Mouse (Mus musculus): ENCODE measurements around the gene Ces4a. TPM values are rescaled to one million over a fixed set of nuclear protein-coding genes. Genes with fewer than 3 reads are reported as not detected.

Ces4a gene
- total RNA-seq (2023; ENCODE audit: inconsistent age), result not detected in 4 replicates

DNA sequence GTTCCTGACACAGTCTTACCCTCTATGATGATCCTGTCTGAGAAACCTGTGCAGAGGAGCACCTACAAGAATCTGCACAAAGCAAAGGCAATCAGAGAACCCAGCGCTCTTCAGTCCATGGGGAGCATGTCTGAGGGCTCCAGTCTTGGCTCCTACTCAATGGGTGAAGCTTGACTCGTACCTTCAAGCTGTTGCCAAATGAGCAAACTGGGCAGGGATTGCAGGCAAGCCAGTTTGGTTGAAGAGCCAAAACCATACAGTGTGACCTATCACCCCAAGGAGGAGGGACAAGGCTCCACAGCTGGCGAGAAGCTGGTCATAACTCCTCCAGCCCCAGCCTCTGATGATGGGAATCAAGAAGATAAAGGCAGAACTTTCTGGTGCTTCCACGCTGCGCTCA is at the start of gene Ces4a:
TSS of gene Ces4a (plus strand) at position 292 of the 400 bp plus-strand sequence.

DNA sequence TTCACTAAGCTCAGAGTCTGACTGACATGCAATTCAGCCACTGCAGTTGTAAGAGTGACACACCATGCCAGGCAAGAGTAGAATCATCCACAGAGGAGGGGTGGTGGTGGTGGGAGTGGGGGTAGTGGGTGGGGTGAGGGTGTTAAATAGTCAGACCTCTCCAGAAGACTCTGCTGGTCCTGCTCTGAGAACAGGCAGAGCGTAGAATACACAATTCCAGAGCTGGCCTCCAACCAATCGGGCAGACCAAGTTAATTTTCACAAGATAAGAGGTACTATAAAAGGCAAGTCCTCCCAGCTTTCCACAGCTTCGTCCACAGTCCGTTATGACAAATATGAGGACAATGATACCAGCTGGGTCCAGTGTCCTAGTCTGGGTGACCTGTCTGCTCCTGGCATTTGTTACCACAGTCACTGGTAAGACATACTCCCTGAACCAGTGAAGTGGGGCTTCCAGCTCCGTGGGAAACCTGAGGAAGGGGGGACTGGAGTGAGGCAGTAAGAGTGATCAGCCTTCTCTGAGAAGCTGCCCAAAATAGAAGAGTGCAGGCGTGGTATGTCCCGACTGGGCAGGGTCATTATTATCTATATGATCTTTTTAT is 48.0 kb upstream of the Ces4a start, which contains the start of gene Ces3b:
TSS of gene Ces3b (plus strand) at position 305 of the 602 bp plus-strand sequence.

DNA sequence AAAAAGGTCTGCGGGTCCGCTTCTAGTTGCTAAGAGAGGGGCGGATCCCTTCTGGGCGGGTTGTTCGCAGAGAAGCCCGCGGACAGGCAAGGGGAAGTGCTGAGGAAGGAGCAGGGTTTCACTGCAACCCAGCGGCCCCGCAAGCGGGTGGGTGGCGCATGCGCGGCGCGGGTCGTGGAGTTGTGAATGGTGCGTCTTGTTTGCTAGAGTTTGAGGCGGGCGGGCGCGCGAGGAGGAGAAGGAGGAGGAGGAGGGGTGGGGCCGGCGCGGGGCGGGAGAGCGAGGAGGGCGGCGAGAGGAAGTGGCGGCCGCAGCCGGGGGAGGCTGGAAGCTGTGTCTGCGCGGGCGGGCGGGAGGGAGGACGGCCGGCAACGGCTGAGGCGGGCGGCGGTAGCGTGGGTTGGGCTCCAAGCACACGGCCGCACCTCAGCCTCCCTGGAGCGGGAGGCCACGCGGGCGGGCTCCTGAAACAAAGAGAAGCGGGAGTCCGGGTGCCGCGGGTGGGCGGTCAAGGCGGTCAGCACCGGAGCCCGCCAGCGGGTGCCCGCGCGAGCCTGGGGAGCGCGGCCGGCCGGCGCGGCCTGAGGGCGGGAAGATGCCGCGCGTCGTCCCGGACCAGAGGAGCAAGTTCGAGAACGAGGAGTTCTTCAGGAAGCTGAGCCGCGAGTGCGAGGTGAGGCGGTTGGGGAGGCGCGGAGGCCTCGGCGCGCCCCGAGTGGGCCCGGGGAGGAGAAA is 38.9 kb downstream of the Ces4a start, which contains the start of gene Cbfb:
TSS of gene Cbfb (plus strand) at position 294 of the 735 bp plus-strand sequence.

Other genes starting within 250 kb of the Ces4a start
- not detected in 4 replicates for gene Ces2e, start 205.5 kb upstream of the Ces4a start, total RNA-seq (2023; ENCODE audit: inconsistent age)
- not detected in 4 replicates for gene Ces2f, start 184.4 kb upstream of the Ces4a start, total RNA-seq (2023; ENCODE audit: inconsistent age)
- 0.18 to 0.26 TPM in 2 of 4 replicates, not detected in the others for gene Ces2g, start 170.1 kb upstream of the Ces4a start, total RNA-seq (2023; ENCODE audit: inconsistent age)
- gene Ces2h, start 130.9 kb upstream of the Ces4a start, total RNA-seq (2023; ENCODE audit: inconsistent age), result not detected in 4 replicates
- not detected in 4 replicates for gene Ces3a, start 83.2 kb upstream of the Ces4a start, total RNA-seq (2023; ENCODE audit: inconsistent age)
- not detected in 4 replicates for gene Ces3b, start 48.0 kb upstream of the Ces4a start, total RNA-seq (2023; ENCODE audit: inconsistent age)
- 88.9 to 106 TPM (median 97.3 TPM) in 4 replicates for gene Cbfb, start 38.9 kb downstream of the Ces4a start, total RNA-seq (2023; ENCODE audit: inconsistent age)
- gene D230025D16Rik, start 93.3 kb downstream of the Ces4a start, total RNA-seq (2023; ENCODE audit: inconsistent age), result 22.9 to 29.6 TPM (median 24.6 TPM) in 4 replicates
- 1.00 to 1.5 TPM (median 1.4 TPM) in 4 replicates for gene B3gnt9, start 123.4 kb downstream of the Ces4a start, total RNA-seq (2023; ENCODE audit: inconsistent age)
- gene Tradd, start 132.8 kb downstream of the Ces4a start, total RNA-seq (2023; ENCODE audit: inconsistent age), result 21.0 to 25.3 TPM (median 23.2 TPM) in 4 replicates
- gene Fbxl8, start 132.8 kb downstream of the Ces4a start, total RNA-seq (2023; ENCODE audit: inconsistent age), result 8.0 to 10.0 TPM (median 9.0 TPM) in 4 replicates
- gene Hsf4, start 138.0 kb downstream of the Ces4a start, total RNA-seq (2023; ENCODE audit: inconsistent age), result 0.33 to 1.1 TPM (median 0.88 TPM) in 4 replicates
- not detected in 4 replicates for gene Nol3, start 144.3 kb downstream of the Ces4a start, total RNA-seq (2023; ENCODE audit: inconsistent age)
- gene 4931428F04Rik, start 158.1 kb downstream of the Ces4a start, total RNA-seq (2023; ENCODE audit: inconsistent age), result 5.0 to 7.7 TPM (median 6.5 TPM) in 4 replicates
- 1.2 to 1.4 TPM (median 1.3 TPM) in 4 replicates for gene Exoc3l, start 164.3 kb downstream of the Ces4a start, total RNA-seq (2023; ENCODE audit: inconsistent age)
- gene E2f4, start 165.9 kb downstream of the Ces4a start, total RNA-seq (2023; ENCODE audit: inconsistent age), result 83.8 to 97.8 TPM (median 88.5 TPM) in 4 replicates
- gene Elmo3, start 173.8 kb downstream of the Ces4a start, total RNA-seq (2023; ENCODE audit: inconsistent age), result 3.0 to 4.7 TPM (median 3.9 TPM) in 4 replicates
- 6.3 to 8.3 TPM (median 7.0 TPM) in 4 replicates for gene Lrrc29, start 194.5 kb downstream of the Ces4a start, total RNA-seq (2023; ENCODE audit: inconsistent age)
- 26.8 to 32.7 TPM (median 29.3 TPM) in 4 replicates for gene Tmem208, start 194.6 kb downstream of the Ces4a start, total RNA-seq (2023; ENCODE audit: inconsistent age)
- 35.8 to 40.7 TPM (median 37.7 TPM) in 4 replicates for gene Fhod1, start 216.2 kb downstream of the Ces4a start, total RNA-seq (2023; ENCODE audit: inconsistent age)
- gene Slc9a5, start 217.0 kb downstream of the Ces4a start, total RNA-seq (2023; ENCODE audit: inconsistent age), result 1.3 to 2.1 TPM (median 2.0 TPM) in 4 replicates
- not detected in 4 replicates for gene Plekhg4, start 241.5 kb downstream of the Ces4a start, total RNA-seq (2023; ENCODE audit: inconsistent age)